Mouse (Mus musculus) C2C12 (cell line): ENCODE results near the gene Rnf220.

Experiments
- CEBPB ChIP-seq: IDR thresholded peaks from one replicate; pipeline ENCODE4 v1.6.1; 2011; ENCODE audit warnings: low read depth, mild to moderate bottlenecking, control low read depth, moderate library complexity
- CTCF ChIP-seq: IDR thresholded peaks from one replicate; pipeline ENCODE4 v1.5.1; 2011; ENCODE audit not compliant: control insufficient read depth, insufficient read depth, insufficient read length
- MYOD1 ChIP-seq: IDR thresholded peaks from one replicate; pipeline ENCODE4 v1.6.1; 2011; ENCODE audit warnings: low read depth; ENCODE audit not compliant: control insufficient read depth, insufficient read length

DNA sequence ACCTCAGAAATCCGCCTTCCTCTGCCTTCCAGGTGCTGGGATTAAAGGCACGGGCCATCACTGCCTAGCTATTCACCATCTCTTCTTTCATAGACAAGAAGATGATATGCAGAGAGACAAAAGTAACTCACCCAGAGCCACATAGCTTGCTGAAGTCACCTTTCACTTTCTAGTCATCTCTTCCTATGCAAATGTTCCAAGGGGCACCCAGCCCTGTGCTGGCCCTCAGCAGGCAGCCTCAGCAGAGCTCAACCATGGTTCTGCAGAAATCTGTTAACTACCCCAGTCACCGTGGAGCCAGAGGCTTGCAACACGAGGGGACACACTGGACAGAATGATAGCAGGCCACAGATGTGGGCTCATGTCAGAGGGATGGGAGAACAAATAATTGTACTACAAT lies 20.1 kb downstream of the Rnf220 start:
- TF ChIP-seq CTCF (no peak), MYOD1 (no peak), CEBPB (no peak)
